Mouse (Mus musculus): ENCODE results near the gene Spdye4a. TPM values are rescaled to one million over a fixed set of nuclear protein-coding genes. Genes with fewer than 3 reads are reported as not detected.
A peak's percentile ranks its signal among the peaks of the same experiment; 100 is the strongest.

Spdye4a gene
- polyA plus RNA-seq, 1 experiment from 2014 or later, result not detected

- WGBS, result 17% methylated on average over 24 of the region's 24 CpGs
- Histone ChIP-seq H3K9me3 (no peaks in the 10 kb centered on the region), H3K27me3 (ENCODE audit: insufficient read depth, poor library complexity, severe bottlenecking) (peaks cover 94% of the 10 kb centered on the region), H3K4me1 (replicated peaks) (peaks cover 28% of the 10 kb centered on the region), H3K36me3 (peaks cover 80% of the 10 kb centered on the region), H3K4me3 (peak overlapping the region; percentile 51), H3K27ac (no peak overlapping the region)
- no peak for DNase-seq (ENCODE audit: low spot score)
Observed at GRCm38 (mm10) chr5:143255131-143255519, 28.4 kb upstream of the Spdye4a start.

GRCm38 (mm10) chr5:143254487-143255130, 27.9 kb upstream of the Spdye4a start:
- Histone ChIP-seq H3K9me3 (no peaks in the 10 kb centered on the region), H3K27ac (no peak overlapping the region), H3K4me3 (peak overlapping the region; percentile 51), H3K4me1 (replicated peaks) (peaks cover 28% of the 10 kb centered on the region), H3K36me3 (peaks cover 80% of the 10 kb centered on the region), H3K27me3 (ENCODE audit: insufficient read depth, poor library complexity, severe bottlenecking) (peaks cover 94% of the 10 kb centered on the region)
- DNase-seq (ENCODE audit: low spot score), result peak; percentile 55
- 8% methylated on average over 66 of the region's 66 CpGs for WGBS

DNA sequence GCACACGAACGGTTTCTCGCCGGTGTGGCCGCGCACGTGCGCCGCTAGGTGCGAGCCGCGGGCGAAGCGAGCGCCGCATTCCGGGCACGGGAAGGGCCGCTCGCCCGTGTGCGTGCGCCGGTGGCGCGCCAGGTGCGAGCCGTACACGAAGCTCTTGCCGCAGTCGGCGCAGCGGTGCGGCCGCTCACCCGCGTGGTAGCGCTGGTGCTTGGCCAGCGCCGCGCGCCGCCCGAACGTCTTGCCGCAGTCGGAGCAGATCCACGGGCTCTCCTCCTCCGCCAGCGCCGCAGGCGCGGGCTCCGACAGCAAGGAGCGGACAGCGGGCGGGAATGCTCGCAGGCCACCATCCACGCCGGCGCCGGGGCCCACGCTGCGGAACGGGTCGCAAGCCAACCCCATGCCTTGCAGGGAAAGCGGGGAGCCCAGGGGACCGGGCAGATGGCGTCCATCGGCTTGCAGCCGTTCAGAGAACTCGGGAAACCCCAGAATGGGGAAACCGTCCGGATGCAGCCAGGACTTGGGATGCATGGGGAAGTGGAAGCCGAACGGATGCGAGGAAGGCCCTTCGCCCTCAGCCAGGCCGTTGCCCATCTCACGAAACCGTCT, 27.3 kb upstream of the Spdye4a start:
- no peak for DNase-seq (ENCODE audit: low spot score)
- peaks cover 28% of the 10 kb centered on the region for H3K4me1 ChIP-seq (replicated peaks)
- H3K9me3 ChIP-seq, result no peaks in the 10 kb centered on the region
- 10% methylated on average over 81 of the region's 81 CpGs for WGBS
- H3K27me3 ChIP-seq (ENCODE audit: insufficient read depth, poor library complexity, severe bottlenecking), result peaks cover 94% of the 10 kb centered on the region
- peak overlapping the region; percentile 51 for H3K4me3 ChIP-seq
- H3K27ac ChIP-seq, result no peak overlapping the region
- H3K36me3 ChIP-seq, result peaks cover 80% of the 10 kb centered on the region

- no peaks in the 10 kb centered on the region for H3K9me3 ChIP-seq
- 11% methylated on average over 103 of the region's 103 CpGs for WGBS
- peaks cover 28% of the 10 kb centered on the region for H3K4me1 ChIP-seq (replicated peaks)
- peaks cover 80% of the 10 kb centered on the region for H3K36me3 ChIP-seq
- peak; percentile 51 for DNase-seq (ENCODE audit: low spot score)
- H3K4me3 ChIP-seq, result peak overlapping the region; percentile 51
- H3K27me3 ChIP-seq (ENCODE audit: insufficient read depth, poor library complexity, severe bottlenecking), result peaks cover 87% of the 10 kb centered on the region
- H3K27ac ChIP-seq, result no peak overlapping the region
Observed at GRCm38 (mm10) chr5:143253186-143253880, 26.6 kb upstream of the Spdye4a start.

DNA sequence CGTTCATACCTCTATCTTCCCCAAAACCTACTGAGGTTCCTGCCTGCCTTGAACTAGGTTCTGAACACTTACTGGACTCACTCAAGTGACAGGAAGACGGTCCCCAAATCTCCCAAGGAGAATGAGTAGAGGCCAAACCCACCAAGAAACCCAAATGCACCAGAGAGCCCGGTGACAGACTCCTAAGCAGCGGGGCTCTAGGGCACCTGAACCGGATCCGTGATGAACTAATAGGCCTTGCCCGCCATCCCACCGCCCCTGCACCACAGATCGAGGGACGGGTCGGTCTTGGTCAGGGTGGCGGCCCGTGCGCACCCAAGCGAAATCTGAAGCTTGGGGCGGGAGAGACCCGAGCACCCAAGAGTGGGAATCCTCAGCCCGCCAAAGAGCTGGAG, 26.1 kb upstream of the Spdye4a start:
- Histone ChIP-seq H3K4me3 (peak overlapping the region; percentile 51), H3K4me1 (replicated peaks) (peaks cover 28% of the 10 kb centered on the region), H3K27ac (no peak overlapping the region), H3K36me3 (peaks cover 80% of the 10 kb centered on the region), H3K27me3 (ENCODE audit: insufficient read depth, poor library complexity, severe bottlenecking) (peaks cover 82% of the 10 kb centered on the region), H3K9me3 (no peaks in the 10 kb centered on the region)
- no peak for DNase-seq (ENCODE audit: low spot score)
- 15% methylated on average over 18 of the region's 18 CpGs for WGBS

DNA sequence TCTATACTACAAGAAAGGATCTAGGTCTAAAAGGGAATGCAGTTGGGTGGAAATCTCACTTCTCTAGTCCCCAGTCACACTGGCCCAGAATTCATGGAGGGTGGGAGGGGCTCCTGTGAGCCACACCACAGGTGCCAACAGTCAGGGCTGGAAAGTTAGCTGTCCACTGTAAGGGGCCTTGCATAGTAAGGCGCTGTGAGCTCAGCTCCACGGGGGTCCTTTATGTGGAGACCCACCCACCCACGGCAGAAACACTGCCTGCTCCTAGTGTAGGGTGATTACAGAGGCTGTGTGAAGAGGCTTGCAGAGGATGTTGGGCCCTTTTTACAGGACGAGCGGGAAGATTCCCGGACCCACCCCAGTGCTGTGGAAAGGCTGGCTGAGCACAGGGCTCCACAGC, 25.3 kb upstream of the Spdye4a start:
- peaks cover 80% of the 10 kb centered on the region for H3K36me3 ChIP-seq
- H3K4me3 ChIP-seq, result no peak overlapping the region
- peaks cover 74% of the 10 kb centered on the region for H3K27me3 ChIP-seq (ENCODE audit: insufficient read depth, poor library complexity, severe bottlenecking)
- H3K4me1 ChIP-seq (replicated peaks), result peaks cover 28% of the 10 kb centered on the region
- H3K9me3 ChIP-seq, result no peaks in the 10 kb centered on the region
- no peak overlapping the region for H3K27ac ChIP-seq
- WGBS, result 40% methylated on average over 6 of the region's 6 CpGs
- no peak for DNase-seq (ENCODE audit: low spot score)

DNA sequence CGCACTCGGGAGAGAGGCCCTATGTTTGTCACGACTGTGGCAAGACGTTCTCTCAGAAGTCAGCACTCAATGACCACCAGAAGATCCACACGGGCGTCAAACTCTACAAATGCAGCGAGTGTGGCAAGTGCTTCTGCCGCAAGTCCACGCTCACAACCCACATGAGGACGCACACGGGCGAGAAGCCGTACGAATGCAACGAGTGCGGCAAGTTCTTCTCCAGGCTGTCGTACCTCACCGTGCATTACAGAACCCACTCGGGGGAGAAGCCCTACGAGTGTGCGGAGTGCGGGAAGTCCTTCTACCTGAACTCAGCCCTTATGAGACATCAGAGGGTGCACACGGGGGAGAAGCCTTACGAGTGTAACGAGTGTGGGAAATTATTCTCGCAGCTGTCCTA, 18.2 kb upstream of the Spdye4a start:
- DNase-seq (ENCODE audit: low spot score), result no peak
- 96% methylated on average over 26 of the region's 26 CpGs for WGBS
- no peak overlapping the region for H3K27ac ChIP-seq
- peaks cover 6% of the 10 kb centered on the region; the same call in 1 of the 2 replicates for H3K27me3 ChIP-seq (ENCODE audit: insufficient read depth, poor library complexity, severe bottlenecking)
- no peaks in the 10 kb centered on the region for H3K4me1 ChIP-seq (replicated peaks)
- H3K4me3 ChIP-seq, result no peak overlapping the region
- H3K9me3 ChIP-seq, result 0 out of 2 replicates have a peak, but pooled peaks cover 3% of the 10 kb centered on the region
- H3K36me3 ChIP-seq, result peaks cover 100% of the 10 kb centered on the region

DNA sequence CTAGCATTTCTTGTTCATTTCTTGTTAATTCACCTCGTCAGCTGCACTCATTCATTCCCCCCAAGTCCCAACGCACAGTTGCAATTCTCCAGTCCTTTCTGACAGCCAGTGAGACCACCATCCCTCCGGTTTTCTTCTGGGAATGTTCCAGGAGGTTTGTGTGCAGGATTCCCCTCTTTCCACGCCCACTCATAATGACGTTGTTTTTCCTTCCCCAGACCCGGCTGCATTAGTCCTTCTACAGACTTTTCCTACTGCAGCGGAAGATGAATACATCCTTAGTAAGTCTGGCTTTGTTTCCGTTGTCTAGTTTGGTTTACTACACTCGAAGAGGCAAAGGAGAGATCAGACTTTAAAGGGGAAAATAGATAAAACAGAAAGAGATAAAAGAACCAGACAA, 9.3 kb upstream of the Spdye4a start:
- Histone ChIP-seq H3K9me3 (no peaks in the 10 kb centered on the region), H3K36me3 (peaks cover 40% of the 10 kb centered on the region), H3K27me3 (ENCODE audit: insufficient read depth, poor library complexity, severe bottlenecking) (no peaks in the 10 kb centered on the region), H3K4me1 (replicated peaks) (peaks cover 28% of the 10 kb centered on the region), H3K27ac (peak overlapping the region; percentile 98), H3K4me3 (peak overlapping the region; percentile 89)
- no peak for DNase-seq (ENCODE audit: low spot score)
- WGBS, result 57% methylated on average over 9 of the region's 9 CpGs

DNA sequence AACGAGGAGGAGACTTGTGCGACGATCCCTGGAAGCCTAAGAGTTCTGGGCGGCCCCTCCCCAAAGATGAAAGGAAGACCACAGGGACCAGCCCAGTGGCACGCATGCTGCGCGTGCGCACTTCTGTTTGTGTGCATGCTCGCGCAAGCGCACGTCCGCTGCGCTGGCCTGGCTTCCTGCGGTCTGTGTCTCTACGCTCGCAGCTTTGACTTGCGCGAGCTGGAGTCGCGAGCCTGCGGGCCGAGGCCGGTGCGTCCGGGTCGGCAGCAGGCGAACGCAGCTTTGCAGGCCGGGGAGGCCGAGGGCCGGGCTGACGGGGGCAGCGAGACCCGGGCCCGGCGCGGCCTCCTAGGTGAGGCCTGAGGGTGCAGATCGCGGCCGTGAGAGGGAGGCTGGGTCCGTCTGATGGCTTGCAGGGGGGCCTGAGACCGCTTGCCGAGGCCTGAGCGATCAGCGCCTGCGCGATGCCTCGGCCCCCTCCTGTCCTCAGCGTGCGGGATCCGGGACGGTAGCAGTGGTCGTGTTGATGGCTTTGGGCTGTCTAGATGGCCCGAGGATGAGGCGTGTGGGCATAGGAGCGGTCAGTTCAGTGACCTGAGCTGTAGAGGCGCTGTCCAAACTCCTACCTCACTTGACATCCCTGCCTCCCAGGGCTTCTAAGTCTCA, 8.5 kb upstream of the Spdye4a start, which contains the start of gene Zfp12:
Gene Zfp12 (plus strand): TSS at position 136 of the 666 bp plus-strand sequence.
- peak; percentile 97 for DNase-seq (ENCODE audit: low spot score)
- WGBS, result under 1% methylated on average over 58 of the region's 58 CpGs
- H3K4me1 ChIP-seq (replicated peaks), result peaks cover 28% of the 10 kb centered on the region
- no peaks in the 10 kb centered on the region for H3K9me3 ChIP-seq
- peak within 1 kb of the TSS; percentile 89 for H3K4me3 ChIP-seq
- peaks cover 31% of the 10 kb centered on the region for H3K36me3 ChIP-seq
- H3K27me3 ChIP-seq (ENCODE audit: insufficient read depth, poor library complexity, severe bottlenecking), result no peaks in the 10 kb centered on the region
- peak within 1 kb of the TSS; percentile 98 for H3K27ac ChIP-seq

GRCm38 (mm10) chr5:143222287-143222686, 4.4 kb downstream of the Spdye4a start:
- Histone ChIP-seq H3K4me3 (no peak overlapping the region), H3K9me3 (no peaks in the 10 kb centered on the region), H3K4me1 (replicated peaks) (no peaks in the 10 kb centered on the region), H3K27me3 (ENCODE audit: insufficient read depth, poor library complexity, severe bottlenecking) (no peaks in the 10 kb centered on the region), H3K27ac (no peak overlapping the region), H3K36me3 (no peaks in the 10 kb centered on the region)
- no peak for DNase-seq (ENCODE audit: low spot score)
- 79% methylated on average over 1 of the region's 1 CpGs for WGBS

GRCm38 (mm10) chr5:143220996-143221395, 5.7 kb downstream of the Spdye4a start:
- no peak overlapping the region for H3K27ac ChIP-seq
- H3K4me1 ChIP-seq (replicated peaks), result no peaks in the 10 kb centered on the region
- H3K9me3 ChIP-seq, result no peaks in the 10 kb centered on the region
- 84% methylated on average over 5 of the region's 5 CpGs for WGBS
- no peak for DNase-seq (ENCODE audit: low spot score)
- H3K36me3 ChIP-seq, result no peaks in the 10 kb centered on the region
- no peaks in the 10 kb centered on the region for H3K27me3 ChIP-seq (ENCODE audit: insufficient read depth, poor library complexity, severe bottlenecking)
- no peak overlapping the region for H3K4me3 ChIP-seq

GRCm38 (mm10) chr5:143213832-143214231, 12.9 kb downstream of the Spdye4a start:
- WGBS, result 89% methylated on average over 2 of the region's 2 CpGs
- no peak for DNase-seq (ENCODE audit: low spot score)

More at GRCm38 (mm10) chr5:143213832-143214231, 12.9 kb downstream of the Spdye4a start:
- H3K36me3 ChIP-seq, result no peaks in the 10 kb centered on the region
- no peaks in the 10 kb centered on the region for H3K4me1 ChIP-seq (replicated peaks)
- H3K27ac ChIP-seq, result no peak overlapping the region
- H3K27me3 ChIP-seq (ENCODE audit: insufficient read depth, poor library complexity, severe bottlenecking), result no peaks in the 10 kb centered on the region
- H3K4me3 ChIP-seq, result no peak overlapping the region
- peaks cover 2% of the 10 kb centered on the region for H3K9me3 ChIP-seq

All from hindbrain, embryonic 10.5 days (tissue).